Mouse (Mus musculus) neutrophil, adult 83 days (primary cell): ENCODE measurements around the gene C1galt1c1. TPM values are rescaled to one million over a fixed set of nuclear protein-coding genes. Genes with fewer than 3 reads are reported as not detected.

Experiments used
- total RNA-seq, 2 experiments: library from RNA; stranded (reverse); gene quantifications; one replicate each; pipeline ENCODE4 v1.2.4; 2023

C1galt1c1 gene
- 10 to 100 TPM; 45.2 to 45.4 TPM for total RNA-seq

DNA sequence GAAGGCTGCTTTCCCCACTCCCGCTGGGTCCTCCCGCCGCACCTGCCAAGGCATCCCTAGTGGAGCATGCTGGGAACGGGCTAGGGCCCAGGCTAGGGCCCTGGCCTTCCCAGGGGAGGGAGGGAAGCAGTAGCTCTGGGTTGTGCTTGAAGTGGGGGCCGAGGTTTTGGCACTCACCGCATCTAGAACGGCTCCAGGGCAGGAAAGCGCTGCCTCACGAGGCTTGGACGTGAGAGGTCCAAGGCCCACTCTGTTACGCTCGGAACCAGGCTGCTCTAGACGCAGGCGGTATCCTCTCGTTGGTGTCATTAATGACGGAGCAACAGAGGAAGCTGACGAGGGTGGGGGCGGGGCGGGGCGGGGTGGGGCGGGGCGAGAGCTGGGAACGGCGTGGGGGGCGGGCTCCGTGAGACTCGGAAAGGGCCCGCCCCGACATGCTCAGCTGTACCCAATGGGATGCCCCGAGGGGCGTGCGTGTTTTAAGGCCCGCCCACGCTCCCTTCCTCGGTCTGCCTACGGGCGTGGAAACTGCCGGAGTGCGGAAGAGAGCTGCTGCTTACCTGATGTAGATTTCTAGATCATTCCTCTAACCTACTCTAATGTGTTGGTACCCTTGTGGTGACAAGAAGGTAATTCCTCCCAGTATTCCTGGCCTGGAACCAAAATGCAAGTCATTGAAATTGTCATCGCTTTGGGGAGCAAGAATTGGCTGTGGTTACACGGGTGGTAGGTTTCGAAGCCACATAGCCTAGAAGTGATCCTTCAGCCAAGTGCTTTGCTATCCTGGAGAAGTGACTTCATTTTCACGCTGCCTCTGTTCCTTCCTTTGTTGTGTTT, at the start of gene C1galt1c1:
C1galt1c1 (minus strand) TSS at position 287 of the 837 bp plus-strand sequence.

DNA sequence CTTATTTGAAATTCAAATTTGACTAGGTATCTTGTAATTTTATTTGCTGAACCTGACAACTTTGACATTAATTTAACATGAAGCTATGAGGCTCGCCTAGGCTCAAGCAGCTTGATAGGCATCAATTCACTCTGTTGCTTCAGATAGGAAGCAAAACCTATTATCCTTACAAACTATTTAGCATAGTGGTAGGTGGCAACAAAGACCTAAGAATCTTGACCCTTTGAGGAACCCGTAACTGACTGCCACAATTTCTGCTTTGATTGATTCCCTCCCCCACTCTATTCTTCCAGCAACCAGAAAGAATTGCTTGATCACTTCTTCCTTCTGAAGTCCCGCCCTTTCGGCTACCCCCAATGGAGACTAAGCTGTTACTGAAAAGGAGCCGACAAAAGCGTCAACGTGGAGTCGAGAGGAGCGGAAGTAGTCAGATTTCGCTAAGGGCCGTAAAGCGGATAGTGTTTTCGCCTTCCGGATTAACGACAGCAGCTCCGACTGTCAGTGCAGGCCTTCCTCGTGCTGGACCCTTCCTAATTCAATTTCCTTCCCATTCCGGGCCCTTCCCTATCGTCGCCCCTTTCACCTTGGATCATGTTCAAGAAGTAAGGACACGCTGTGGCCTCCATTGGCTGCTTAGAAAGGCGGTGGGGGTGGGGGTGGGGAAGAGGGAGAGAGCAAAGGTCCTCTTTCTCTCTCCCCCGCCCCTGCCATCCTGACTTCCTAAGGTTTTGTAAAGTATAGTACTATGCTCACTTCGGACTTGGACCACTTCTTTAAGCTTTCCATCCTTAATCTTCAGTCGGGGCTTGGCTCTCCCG, 34.5 kb downstream of the C1galt1c1 start, which contains the start of gene Mcts1:
Mcts1 (plus strand) TSS at position 402 of the 818 bp plus-strand sequence.

Other genes with a start within 250 kb of the C1galt1c1 start
- 100 to 1,000 TPM; 222 to 235 TPM for gene Lamp2, start 178.6 kb downstream of the C1galt1c1 start, total RNA-seq
- gene Cul4b, start 58.9 kb downstream of the C1galt1c1 start, total RNA-seq = 10 to 100 TPM; 26.6 to 27.7 TPM
- 10 to 100 TPM; 39.3 to 48.3 TPM for gene Mcts1, start 34.5 kb downstream of the C1galt1c1 start, total RNA-seq
- not detected for gene 6030498E09Rik, start 137.6 kb upstream of the C1galt1c1 start, total RNA-seq